ENCODE assay signal across 10 mouse cellular contexts in genomic region chr2:118390072-118390471, GRCm38 (mm10). TPM values are rescaled to one million over a fixed set of nuclear protein-coding genes. Genes with fewer than 3 reads are reported as not detected.
DNase-seq lines count a peak whose midpoint lies in the region; ATAC-seq and TF ChIP-seq lines count a peak whose summit lies in the region.
"Had no signal": no experiment of that assay in that cellular context is flagged by ENCODE, and none has a peak within 500 bp of the region (broad histone marks: within the 10 kb centered on the region; RNA-seq: fewer than 3 reads in every experiment).

No protein-coding gene starts in this region.

- H3K27me3 ChIP-seq in forebrain, embryonic 14.5 days (replicated peaks; ENCODE audit: control insufficient read depth, insufficient read depth, low read length), result no peaks in the 10 kb centered on the region
- no peaks in the 10 kb centered on the region for H3K27me3 ChIP-seq in forebrain, embryonic 13.5 days
- no peaks in the 10 kb centered on the region for H3K27me3 ChIP-seq in kidney, postnatal 0 days (ENCODE audit: insufficient read depth, low read length)
- no peaks in the 10 kb centered on the region for H3K27me3 ChIP-seq in liver, postnatal 0 days (ENCODE audit: insufficient read depth, low read length)

- 77% methylated on average over 5 of the region's 5 CpGs for WGBS in forebrain, embryonic 14.5 days
- WGBS in forebrain, embryonic 13.5 days, result 73% methylated on average over 5 of the region's 5 CpGs
- WGBS in kidney, postnatal 0 days, result 75% methylated on average over 5 of the region's 5 CpGs
- WGBS in liver, postnatal 0 days (ENCODE audit: insufficient replicate concordance), result 73% methylated on average over 5 of the region's 5 CpGs

- no peaks in the 10 kb centered on the region for H3K9me3 ChIP-seq in forebrain, embryonic 14.5 days (replicated peaks; ENCODE audit: control insufficient read depth, low read length)
- peaks cover under 1% of the 10 kb centered on the region; the same call in 1 of the 2 replicates for H3K9me3 ChIP-seq in forebrain, embryonic 13.5 days (replicated peaks)
- no peaks in the 10 kb centered on the region for H3K9me3 ChIP-seq in kidney, postnatal 0 days (replicated peaks; ENCODE audit: low read length)
- H3K9me3 ChIP-seq in liver, postnatal 0 days (ENCODE audit: low read length), result no peaks in the 10 kb centered on the region

- H3K4me1 ChIP-seq in forebrain, embryonic 14.5 days (ENCODE audit: control insufficient read depth, insufficient read depth, low read length), result peaks cover 6% of the 10 kb centered on the region; the same call in 1 of the 2 replicates
- H3K4me1 ChIP-seq in forebrain, embryonic 13.5 days, result peaks cover 20% of the 10 kb centered on the region
- no peaks in the 10 kb centered on the region for H3K4me1 ChIP-seq in kidney, postnatal 0 days (replicated peaks; ENCODE audit: insufficient read depth, low read length)
- peaks cover 21% of the 10 kb centered on the region for H3K4me1 ChIP-seq in liver, postnatal 0 days (ENCODE audit: insufficient read depth)

- no peaks in the 10 kb centered on the region for H3K36me3 ChIP-seq in forebrain, embryonic 14.5 days (ENCODE audit: control insufficient read depth, insufficient read depth, low read length)
- no peaks in the 10 kb centered on the region for H3K36me3 ChIP-seq in forebrain, embryonic 13.5 days (ENCODE audit: poor library complexity, severe bottlenecking)
- H3K36me3 ChIP-seq in kidney, postnatal 0 days (ENCODE audit: insufficient read depth, low read length), result no peaks in the 10 kb centered on the region
- no peaks in the 10 kb centered on the region for H3K36me3 ChIP-seq in liver, postnatal 0 days (replicated peaks; ENCODE audit: insufficient read depth, low read length)

- no peak overlapping the region for H3K9ac ChIP-seq in forebrain, embryonic 14.5 days (ENCODE audit: low read length)
- H3K9ac ChIP-seq in forebrain, embryonic 13.5 days, result no peak overlapping the region
- no peak overlapping the region for H3K9ac ChIP-seq in kidney, postnatal 0 days (ENCODE audit: low read depth, low read length)
- peak overlapping the region; percentile 86; the same call in 1 of the 2 replicates for H3K9ac ChIP-seq in liver, postnatal 0 days (replicated peaks)

- H3K4me3 ChIP-seq in forebrain, embryonic 14.5 days (ENCODE audit: low read depth, low read length), result no peak overlapping the region
- H3K4me3 ChIP-seq in forebrain, embryonic 13.5 days, result no peak overlapping the region
- peak overlapping the region; percentile 90; the same call in 1 of the 2 replicates for H3K4me3 ChIP-seq in kidney, postnatal 0 days (replicated peaks; ENCODE audit: low read depth, low read length)
- no peak overlapping the region for H3K4me3 ChIP-seq in liver, postnatal 0 days (ENCODE audit: low read depth, low read length)

- TF ChIP-seq CTCF in kidney, postnatal 0 days (IDR thresholded peaks at IDR 0.05; ENCODE audit: low read depth), result no peak
- no peak for TF ChIP-seq CTCF in liver, postnatal 0 days (IDR thresholded peaks at IDR 0.05; ENCODE audit: low read depth)

- H3K4me2 ChIP-seq in forebrain, embryonic 14.5 days (ENCODE audit: low read length), result 0 out of 2 replicates have a peak overlapping the region, but pooled peaks have one; percentile 16
- no peak overlapping the region; the same call in 1 of the 2 replicates for H3K4me2 ChIP-seq in forebrain, embryonic 13.5 days
- peak overlapping the region; percentile 78 for H3K4me2 ChIP-seq in kidney, postnatal 0 days (ENCODE audit: low read length)
- H3K4me2 ChIP-seq in liver, postnatal 0 days (ENCODE audit: low read depth, low read length), result peak overlapping the region; percentile 90

- ATAC-seq in forebrain, embryonic 14.5 days, result no peak
- ATAC-seq in forebrain, embryonic 13.5 days, result no peak
- no peak for ATAC-seq in kidney, postnatal 0 days (replicated peaks; ENCODE audit: low FRiP score, low read depth)
- no peak for ATAC-seq in liver, postnatal 0 days
- ATAC-seq: activated CD4-positive, CD25-positive, alpha-beta regulatory T cell, adult 4 months had no signal

- TF ChIP-seq EP300 in liver, postnatal 0 days (IDR thresholded peaks at IDR 0.05; ENCODE audit: low read depth), result no peak

- no peak overlapping the region for H3K27ac ChIP-seq in forebrain, embryonic 14.5 days (ENCODE audit: low read depth, low read length)
- no peak overlapping the region for H3K27ac ChIP-seq in forebrain, embryonic 13.5 days
- no peak overlapping the region for H3K27ac ChIP-seq in kidney, postnatal 0 days
- peak overlapping the region; percentile 96 for H3K27ac ChIP-seq in liver, postnatal 0 days (ENCODE audit: low read depth)

- DNase-seq in forebrain, embryonic 14.5 days (ENCODE audit: low spot score), result no peak
- DNase-seq in kidney, postnatal 0 days (ENCODE audit: low spot score), result no peak
- DNase-seq in kidney, postnatal 14 days, result no peak
- DNase-seq in c-Kit-positive CD71-positive TER-119-positive erythroid progenitor cells, embryonic 14.5 days (ENCODE audit: low spot score), result peak; percentile 11
- DNase-seq in liver, postnatal 0 days, result no peak
- DNase-seq in layer of hippocampus, postnatal 25 days (ENCODE audit: extremely low spot score in 1 of 2, low spot score in 1 of 2), result no peak
- DNase-seq in layer of hippocampus, postnatal 14 days (ENCODE audit: low spot score in 2 of 2), result no peak
- DNase-seq: cerebellum, adult 18-20 months had no signal

RNA-seq across cellular contexts. Expression of gene Eif2ak4, which starts 1.7 kb away (rescaled TPM):
- 6.4 and 8.4 TPM in 2 replicates for polyA plus RNA-seq in forebrain, embryonic 14.5 days (2014; fragmentation: Nextera tagmentation; extraction: Ambion mirVana)
- polyA plus RNA-seq in forebrain, embryonic 13.5 days (2015; fragmentation: Nextera tagmentation; extraction: Ambion mirVana), result 8.3 and 8.8 TPM in 2 replicates
- polyA plus RNA-seq in kidney, postnatal 0 days (2015; fragmentation: Nextera tagmentation; extraction: Ambion mirVana), result 8.0 TPM in 2 replicates
- polyA plus RNA-seq in liver, postnatal 0 days (2015; fragmentation: Nextera tagmentation; extraction: Ambion mirVana), result 3.0 and 3.1 TPM in 2 replicates
- total RNA-seq in layer of hippocampus, postnatal 25 days (2021), result 10 to 100 TPM; 18.4 to 24.8 TPM
- 10 to 100 TPM; 24.5 to 26.9 TPM for total RNA-seq in layer of hippocampus, postnatal 14 days (2021)

RNA-seq across cellular contexts. Expression of gene Gpr176, which starts 16.9 kb away (rescaled TPM):
- 2.8 and 3.0 TPM in 2 replicates for polyA plus RNA-seq in forebrain, embryonic 14.5 days (2014; fragmentation: Nextera tagmentation; extraction: Ambion mirVana)
- polyA plus RNA-seq in forebrain, embryonic 13.5 days (2015; fragmentation: Nextera tagmentation; extraction: Ambion mirVana), result 1.6 and 1.8 TPM in 2 replicates
- polyA plus RNA-seq in kidney, postnatal 0 days (2015; fragmentation: Nextera tagmentation; extraction: Ambion mirVana), result 2.1 and 2.3 TPM in 2 replicates
- polyA plus RNA-seq in liver, postnatal 0 days (2015; fragmentation: Nextera tagmentation; extraction: Ambion mirVana), result 0.05 and 0.07 TPM in 2 replicates
- total RNA-seq in layer of hippocampus, postnatal 25 days (2021), result 10 to 100 TPM; 12.5 to 13.1 TPM
- 10 to 100 TPM; 14.0 to 14.4 TPM for total RNA-seq in layer of hippocampus, postnatal 14 days (2021)
